Mouse (Mus musculus) liver, embryonic 14.5 days (tissue): Measurements from ENCODE around the gene Wnt7a. TPM values are rescaled to one million over a fixed set of nuclear protein-coding genes. Genes with fewer than 3 reads are reported as not detected.

Experiments used
- ATAC-seq: fragments of 200-750 bp; cut with Nextera tagmentation; 2 replicates; pipeline ENCODE4 v1.8.0; 2017; ENCODE audit warnings: moderate number of reproducible peaks, mild to moderate bottlenecking, moderate library complexity; ENCODE audit not compliant: insufficient read depth
- DNase-seq, 3 experiments: peaks; one replicate each; pipeline ENCODE4 v3.0.0-alpha.2; 2012 to 2013; ENCODE audit warnings: low read depth in 3 of 3, low spot score in 3 of 3
- H3K27ac ChIP-seq: fragments of 300-500 bp; sonication (generic); 2 replicates; pipeline ENCODE4 v1.5.1; 2014; ENCODE audit warnings: moderate library complexity, mild to moderate bottlenecking, control low read depth, inconsistent platforms
- H3K27me3 ChIP-seq: fragments of 300-500 bp; sonication (generic); 2 replicates; pipeline ENCODE4 v1.6.1; 2014; ENCODE audit warnings: mild to moderate bottlenecking, low read length, moderate library complexity; ENCODE audit not compliant: control insufficient read depth, insufficient read depth
- H3K36me3 ChIP-seq: fragments of 300-500 bp; sonication (generic); replicated peaks from 2 replicates; pipeline ENCODE4 v1.6.1; 2014; ENCODE audit warnings: low read depth; ENCODE audit not compliant: control insufficient read depth, insufficient read depth
- H3K4me1 ChIP-seq, 2 experiments: fragments of 200-500 bp in 1 of 2; fragments of 300-500 bp in 1 of 2; sonication (generic) in 1 of 2; replicated peaks; 2 replicates each; pipeline ENCODE4 v1.6.1; 2012 to 2014; ENCODE audit warnings: antibody characterized with exemption in 1 of 2, inconsistent platforms in 1 of 2, low read length in 1 of 2; ENCODE audit not compliant: control insufficient read depth in 2 of 2, insufficient read depth in 2 of 2
- H3K4me2 ChIP-seq: fragments of 300-500 bp; sonication (generic); 2 replicates; pipeline ENCODE4 v1.6.1; 2014; ENCODE audit warnings: low read depth, mild to moderate bottlenecking, control low read depth, moderate library complexity
- H3K4me3 ChIP-seq, 2 experiments: fragments of 200-500 bp in 1 of 2; fragments of 300-500 bp in 1 of 2; sonication (generic) in 1 of 2; 2 replicates each; pipeline ENCODE4 v1.5.1; 2012 to 2014; ENCODE audit warnings: low read depth in 2 of 2, low read length in 2 of 2, mild to moderate bottlenecking in 2 of 2, control low read depth in 1 of 2, inconsistent platforms in 1 of 2, moderate library complexity in 1 of 2; ENCODE audit not compliant: insufficient read depth in 1 of 2
- H3K9ac ChIP-seq: fragments of 300-500 bp; sonication (generic); replicated peaks from 2 replicates; pipeline ENCODE4 v1.6.1; 2014; ENCODE audit warnings: mild to moderate bottlenecking, control low read depth, moderate library complexity
- H3K9me3 ChIP-seq: fragments of 300-500 bp; sonication (generic); 2 replicates; pipeline ENCODE4 v1.6.1; 2016; ENCODE audit warnings: low read length, mixed read lengths; ENCODE audit not compliant: control insufficient read depth
- CTCF ChIP-seq: IDR thresholded peaks from 2 replicates; pipeline ENCODE4 v1.5.1; 2016; ENCODE audit warnings: antibody characterized with exemption, low read depth, control low read depth
- EP300 ChIP-seq: IDR thresholded peaks from 2 replicates; pipeline ENCODE4 v1.6.1; 2016; ENCODE audit warnings: antibody characterized with exemption, low read depth
- WGBS: fragments of 180-500 bp; shearing (Covaris S2); extraction: QIAGEN DNeasy Blood & Tissue Kit; methylation state at CpG from one replicate; pipeline ENCODE4 v1.1.7; 2014; ENCODE audit not compliant: insufficient replicate concordance; 5-methylcytosine and 5-hydroxymethylcytosine counted together
- polyA plus RNA-seq, 2 experiments: library from polyadenylated mRNA; depleted of rRNA in 1 of 2; stranded (reverse) in 1 of 2; unstranded in 1 of 2; fragments of >200 nt; fragmentation: Nextera tagmentation in 1 of 2; extraction: Ambion mirVana in 1 of 2; gene quantifications; 2 replicates each; pipeline versions ENCODE4 v1.2.1 to v1.2.3; 2012 to 2014

Wnt7a gene
- polyA plus RNA-seq, 2 experiments: not detected

DNA sequence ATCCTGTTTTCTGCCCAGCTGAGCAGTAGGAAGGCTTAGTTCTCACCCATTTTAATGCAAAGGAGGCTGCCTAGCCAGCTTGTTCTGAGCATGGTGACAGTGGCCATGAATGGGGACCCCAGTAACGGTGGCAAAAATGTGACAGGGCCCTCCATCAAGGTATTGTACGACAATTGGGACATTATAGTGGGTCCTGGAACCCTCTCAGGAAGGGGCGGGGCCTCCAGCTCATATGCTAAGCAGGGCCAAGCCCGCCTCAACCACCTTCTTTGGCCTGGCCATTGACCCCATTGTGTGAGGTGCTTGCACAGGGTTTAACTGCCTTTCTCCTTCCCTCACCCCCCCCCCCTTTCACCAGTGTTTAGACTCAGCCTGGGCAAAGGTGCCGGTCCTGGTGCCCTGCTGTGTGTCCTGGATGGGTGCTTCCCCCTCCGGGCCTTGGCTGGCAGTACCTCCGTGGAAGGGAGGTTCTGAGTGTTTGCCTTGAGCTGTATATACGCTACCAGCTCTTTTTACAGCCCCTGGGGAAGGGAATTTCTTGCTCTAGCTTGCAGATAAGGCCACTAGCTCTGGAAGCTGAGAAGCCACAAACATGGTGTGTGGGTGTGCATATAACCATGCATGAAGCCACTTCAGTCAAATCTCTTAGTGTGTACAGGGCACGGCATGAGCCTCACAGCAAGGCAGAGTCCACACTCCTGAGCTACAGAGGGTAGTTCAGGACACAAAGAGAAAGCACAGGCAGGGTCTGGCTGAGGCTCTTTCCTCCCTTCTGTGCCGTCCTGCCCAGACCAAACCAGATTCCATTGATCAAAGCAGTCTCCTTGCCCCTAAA is 64.9 kb downstream of the Wnt7a start:
- ATAC-seq (no peak), DNase-seq (no peak)
- H3K4me3 ChIP-seq: no peak overlapping the region
- TF ChIP-seq CTCF (no peak), EP300 (no peak)
- no peak overlapping the region for H3K9ac ChIP-seq
- no peak overlapping the region for H3K27ac ChIP-seq
- no peaks in the 10 kb centered on the region for H3K27me3 ChIP-seq
- H3K9me3 ChIP-seq: no peaks in the 10 kb centered on the region
- 35% methylated on average over 10 of the region's 10 CpGs for WGBS
- H3K4me2 ChIP-seq: no peak overlapping the region
- H3K36me3 ChIP-seq: no peaks in the 10 kb centered on the region
- no peaks in the 10 kb centered on the region for H3K4me1 ChIP-seq

DNA sequence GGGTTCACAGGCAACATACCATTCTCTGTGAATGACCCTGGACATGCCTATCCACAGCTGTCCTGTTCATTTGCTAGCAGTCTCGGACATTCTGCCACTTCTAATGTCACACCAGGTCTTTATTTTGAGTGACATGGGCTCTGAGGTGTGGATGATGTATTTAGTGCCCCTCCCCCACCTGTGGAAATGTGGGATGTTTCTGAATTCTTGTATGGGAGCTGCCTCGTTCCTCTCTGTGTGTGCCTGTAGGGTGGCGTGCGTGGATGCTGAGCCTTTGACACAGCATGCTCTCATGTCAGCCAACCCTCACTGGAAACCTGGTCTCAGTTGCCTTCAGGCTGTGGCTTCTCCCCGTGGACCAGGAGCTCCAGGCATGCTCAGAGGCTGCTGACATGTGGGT is 66.1 kb downstream of the Wnt7a start:
- H3K9me3 ChIP-seq: no peaks in the 10 kb centered on the region
- no peaks in the 10 kb centered on the region for H3K4me1 ChIP-seq
- no peak overlapping the region for H3K4me2 ChIP-seq
- H3K36me3 ChIP-seq: no peaks in the 10 kb centered on the region
- no peak for ATAC-seq
- H3K27me3 ChIP-seq: no peaks in the 10 kb centered on the region
- H3K9ac ChIP-seq: no peak overlapping the region
- H3K4me3 ChIP-seq: no peak overlapping the region
- 63% methylated on average over 5 of the region's 5 CpGs for WGBS
- no peak for DNase-seq
- TF ChIP-seq EP300 (no peak), CTCF (no peak)
- H3K27ac ChIP-seq: no peak overlapping the region

GRCm38 (mm10) chr6:91339612-91340246 is 71.4 kb downstream of the Wnt7a start:
- Histone ChIP-seq H3K36me3 (no peaks in the 10 kb centered on the region), H3K4me3 (no peak overlapping the region), H3K4me1 (no peaks in the 10 kb centered on the region), H3K9me3 (no peaks in the 10 kb centered on the region), H3K27ac (no peak overlapping the region), H3K27me3 (no peaks in the 10 kb centered on the region), H3K4me2 (no peak overlapping the region), H3K9ac (no peak overlapping the region)
- no peak for DNase-seq
- TF ChIP-seq EP300 (no peak), CTCF (no peak)
- WGBS: 58% methylated on average over 8 of the region's 8 CpGs
- no peak for ATAC-seq

DNA sequence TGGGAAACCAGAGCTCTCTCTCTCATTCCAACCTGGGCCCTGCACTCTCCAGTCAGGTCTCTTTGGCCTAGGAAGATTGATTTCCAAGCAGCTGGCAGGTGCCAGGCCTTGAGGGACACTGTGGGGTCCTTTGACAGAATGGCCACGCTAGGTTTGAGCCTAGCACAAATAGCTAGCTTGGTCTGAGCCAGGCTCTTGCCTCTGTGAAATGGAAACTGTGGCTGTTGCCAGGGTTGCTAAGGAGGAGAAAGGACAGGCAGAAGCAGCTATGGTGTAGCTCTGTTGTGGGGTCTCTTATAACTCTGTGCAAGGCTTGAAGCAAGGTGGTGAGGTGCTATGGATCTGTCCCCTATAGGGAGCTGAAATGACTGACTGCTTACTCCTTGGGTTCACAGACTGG is 75.7 kb downstream of the Wnt7a start:
- ATAC-seq (no peak), DNase-seq (no peak)
- H3K9ac ChIP-seq: no peak overlapping the region
- WGBS: 21% methylated on average over 1 of the region's 1 CpGs
- TF ChIP-seq EP300: no peak
- TF ChIP-seq CTCF: no peak
- H3K4me2 ChIP-seq: no peak overlapping the region
- H3K4me1 ChIP-seq: no peaks in the 10 kb centered on the region
- H3K27ac ChIP-seq: no peak overlapping the region
- H3K27me3 ChIP-seq: no peaks in the 10 kb centered on the region
- no peaks in the 10 kb centered on the region for H3K36me3 ChIP-seq
- H3K9me3 ChIP-seq: no peaks in the 10 kb centered on the region
- no peak overlapping the region for H3K4me3 ChIP-seq

- no peaks in the 10 kb centered on the region for H3K27me3 ChIP-seq
- WGBS: 66% methylated on average over 8 of the region's 8 CpGs
- H3K4me3 ChIP-seq: no peak overlapping the region
- H3K4me1 ChIP-seq: no peaks in the 10 kb centered on the region
- H3K27ac ChIP-seq: no peak overlapping the region
- no peak for ATAC-seq
- H3K36me3 ChIP-seq: no peaks in the 10 kb centered on the region
- no peaks in the 10 kb centered on the region for H3K9me3 ChIP-seq
- no peak overlapping the region for H3K4me2 ChIP-seq
- no peak for TF ChIP-seq EP300
- no peak for TF ChIP-seq CTCF
- no peak overlapping the region for H3K9ac ChIP-seq
- DNase-seq: no peak
Observed at GRCm38 (mm10) chr6:91331886-91332285, 79.3 kb downstream of the Wnt7a start.
